Mouse (Mus musculus) MEL-GATA-1-ER (cell line): ENCODE measurements around the gene 2700097O09Rik.
"Not testable (repeated sequence)": the region's sequence is repeated elsewhere in the genome, so short reads cannot be mapped to it uniquely, and the experiment has no call there.

Experiments used
- DNase-seq: peaks from one replicate; pipeline ENCODE4 v3.0.0-alpha.2; 2012; ENCODE audit warnings: low read depth; ENCODE audit errors: extremely low read depth

The 2700097O09Rik gene

DNA sequence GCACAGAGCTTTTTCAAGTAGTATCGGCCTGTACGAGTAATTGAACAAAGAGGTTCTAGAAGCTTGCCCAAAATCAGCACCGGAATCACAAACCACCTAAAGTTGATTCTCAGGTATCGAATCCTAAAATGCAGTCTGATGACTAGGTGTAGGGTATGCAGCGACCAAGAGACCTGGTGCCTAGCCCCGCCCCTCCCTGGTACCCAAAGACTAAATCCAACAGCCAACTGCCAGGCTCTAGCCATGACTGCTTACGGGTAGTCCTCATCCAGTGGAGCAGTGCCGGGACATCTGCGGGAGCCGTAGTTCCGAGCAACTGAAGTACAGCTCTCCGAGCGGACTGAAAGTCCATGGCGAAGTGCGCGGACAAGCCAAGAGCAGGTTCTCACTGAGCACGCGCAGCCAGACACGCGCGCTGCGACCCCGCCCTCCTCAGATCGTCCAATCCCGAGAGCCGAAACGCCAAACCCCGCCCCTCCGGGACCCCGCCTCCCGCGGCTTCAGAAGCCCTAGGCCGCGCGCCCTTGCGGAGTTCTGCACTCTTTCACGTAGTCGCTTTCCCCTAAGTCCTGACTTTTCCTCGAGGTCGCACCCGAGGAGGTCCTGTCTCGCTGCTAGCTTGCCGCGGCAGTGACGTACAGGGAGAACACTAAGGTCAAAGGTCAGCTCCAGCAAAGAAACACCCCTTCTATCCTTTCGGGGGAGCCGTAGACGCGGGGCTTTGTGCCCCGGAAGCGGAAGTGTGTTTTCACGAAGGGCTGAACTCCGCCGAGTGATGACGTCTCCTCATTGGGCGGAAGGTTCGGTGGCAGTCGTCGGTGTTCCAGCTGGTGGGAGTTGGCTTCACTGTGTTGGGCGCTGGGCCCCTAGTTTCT, at the start of gene 2700097O09Rik, which contains the start of gene Srp54a:
2700097O09Rik (minus strand) TSS at position 385 of the 875 bp plus-strand sequence.
Srp54a (plus strand) TSS at position 537 of the 875 bp plus-strand sequence.
- peak; percentile 79 for DNase-seq

DNA sequence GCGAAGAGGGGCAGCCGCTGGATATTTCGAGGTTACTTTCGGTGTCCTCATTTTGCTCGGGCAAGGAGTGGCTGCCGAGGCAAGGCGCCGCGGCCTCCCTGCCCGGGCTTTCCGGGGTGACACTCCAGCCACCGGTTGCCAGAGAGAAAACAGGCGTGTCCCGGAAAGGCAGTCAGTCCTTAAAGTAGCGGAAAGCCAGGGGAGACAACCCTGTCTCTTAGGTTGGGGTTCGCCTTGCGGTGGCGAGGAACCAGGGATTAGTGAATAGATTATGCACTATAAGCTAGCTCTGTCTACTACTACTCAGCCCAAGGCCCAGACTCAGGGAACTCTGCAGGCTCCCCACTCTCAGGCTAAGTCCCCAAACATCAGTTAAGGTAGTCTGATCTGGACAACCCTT, 44.8 kb upstream of the 2700097O09Rik start:
- not testable (repeated sequence) for DNase-seq

DNA sequence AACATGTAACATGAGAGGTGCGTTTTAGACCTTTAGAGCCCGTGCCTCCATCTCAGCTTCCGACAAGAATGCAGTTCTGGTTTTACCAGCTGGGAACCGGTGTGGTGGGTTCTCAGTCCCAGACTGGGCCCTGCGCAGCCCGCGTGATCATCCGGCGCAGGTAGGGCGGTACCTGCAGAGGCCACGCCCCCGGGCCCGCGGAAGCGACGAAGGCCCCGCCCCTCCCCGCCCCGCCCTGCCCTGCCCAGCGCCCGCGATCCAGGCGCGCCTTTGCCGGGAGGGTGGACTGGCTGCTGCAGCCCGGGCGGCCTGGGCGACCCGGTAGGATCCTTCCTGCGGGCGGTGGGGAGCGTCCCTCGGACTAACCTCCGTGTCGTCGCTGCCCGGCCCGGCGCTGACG, 44.3 kb upstream of the 2700097O09Rik start, which contains the start of gene Fam177a:
Fam177a (plus strand) TSS at position 228 of the 400 bp plus-strand sequence.
- DNase-seq: not testable (repeated sequence)

DNA sequence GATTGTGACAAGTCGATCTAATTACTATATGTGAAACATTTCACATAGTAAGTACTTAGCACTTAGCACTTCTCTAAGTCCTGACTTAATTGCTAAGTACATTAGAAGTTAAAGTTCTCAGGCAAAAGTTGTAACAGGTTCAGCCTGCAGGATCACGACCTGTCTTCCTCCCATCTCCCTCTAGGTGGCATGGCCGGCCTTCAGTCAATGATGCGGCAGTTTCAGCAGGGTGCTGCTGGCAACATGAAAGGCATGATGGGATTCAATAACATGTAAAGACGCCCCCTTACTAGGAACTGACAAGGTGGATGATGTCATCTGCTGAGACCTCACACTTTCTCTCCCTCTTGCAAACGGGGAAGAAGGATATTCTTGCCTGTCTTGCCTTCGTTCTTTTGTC, 32.7 kb upstream of the 2700097O09Rik start:
- not testable (repeated sequence) for DNase-seq

DNA sequence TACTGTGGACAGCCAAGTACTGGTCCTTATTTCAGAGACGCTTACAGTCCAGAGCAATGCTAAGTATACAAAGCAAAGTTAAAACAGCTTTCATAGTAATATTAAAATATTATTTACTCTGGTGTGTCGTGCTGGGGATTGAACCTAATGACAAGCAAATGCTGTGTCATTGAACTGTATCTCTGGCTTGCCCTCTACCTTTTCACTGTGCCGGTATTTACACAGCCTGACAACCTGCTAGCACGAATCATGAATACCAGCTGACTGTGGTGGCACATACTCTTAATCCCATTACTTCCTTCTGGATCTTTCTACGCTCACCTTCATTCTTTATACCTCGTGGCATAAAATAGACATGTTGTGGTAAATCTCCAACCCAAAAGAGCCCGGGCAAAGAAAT, 12.2 kb upstream of the 2700097O09Rik start:
- DNase-seq: not testable (repeated sequence)

DNA sequence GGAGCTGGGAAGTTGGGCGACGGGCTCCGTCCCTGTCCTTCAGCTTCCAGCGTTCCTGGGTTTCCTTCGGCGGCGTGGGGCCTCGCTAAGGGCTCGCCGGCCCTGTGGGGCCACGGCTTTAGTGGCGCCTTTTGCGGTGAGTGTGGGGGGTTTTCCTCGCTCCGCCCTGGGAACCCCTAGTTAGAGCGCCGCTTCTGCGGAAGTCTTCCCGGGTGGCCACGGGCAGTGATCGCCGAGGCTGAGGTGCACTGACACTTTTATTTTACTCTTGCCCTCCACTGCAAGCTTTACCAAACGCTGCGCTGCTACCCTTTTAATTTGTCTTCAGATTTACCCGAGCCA, 662 bp upstream of the 2700097O09Rik start:
- DNase-seq: not testable (repeated sequence)

DNA sequence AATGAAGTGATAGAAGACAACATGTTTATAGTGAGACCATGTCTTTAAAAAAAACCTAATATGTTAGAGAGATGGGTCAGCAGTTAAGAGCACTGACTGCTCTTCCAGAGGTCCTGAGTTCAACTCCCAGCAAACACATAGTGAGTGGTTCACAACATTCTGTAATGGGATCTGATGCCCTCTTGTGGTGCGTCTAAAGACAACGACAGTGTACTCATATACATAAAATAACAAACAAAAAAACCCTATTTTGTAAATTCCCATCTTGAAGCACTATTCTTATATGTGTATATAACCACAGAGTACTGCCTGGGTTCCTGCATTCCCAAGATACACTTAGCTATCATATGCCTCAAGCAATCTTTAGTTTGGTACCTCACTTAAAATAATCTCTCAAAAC, 1.2 kb downstream of the 2700097O09Rik start:
- not testable (repeated sequence) for DNase-seq

DNA sequence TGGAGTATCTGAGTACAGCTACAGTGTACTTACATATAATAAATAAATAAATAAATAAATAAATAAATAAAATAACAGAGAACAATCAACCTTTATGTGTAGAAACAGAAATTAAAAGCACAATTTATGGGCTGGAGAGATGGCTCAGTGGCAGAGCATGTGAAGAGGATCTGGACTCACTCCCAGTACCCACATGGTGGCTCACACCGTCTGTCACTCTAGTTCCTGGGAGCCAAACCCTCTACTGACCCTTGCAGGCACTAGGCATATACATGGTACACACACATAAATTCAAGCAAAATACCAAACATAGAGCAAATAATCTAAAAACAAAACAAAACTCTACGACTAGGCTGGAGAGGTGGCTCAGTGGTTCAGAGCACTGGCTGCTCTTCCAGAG, 4.6 kb downstream of the 2700097O09Rik start:
- DNase-seq: no peak

DNA sequence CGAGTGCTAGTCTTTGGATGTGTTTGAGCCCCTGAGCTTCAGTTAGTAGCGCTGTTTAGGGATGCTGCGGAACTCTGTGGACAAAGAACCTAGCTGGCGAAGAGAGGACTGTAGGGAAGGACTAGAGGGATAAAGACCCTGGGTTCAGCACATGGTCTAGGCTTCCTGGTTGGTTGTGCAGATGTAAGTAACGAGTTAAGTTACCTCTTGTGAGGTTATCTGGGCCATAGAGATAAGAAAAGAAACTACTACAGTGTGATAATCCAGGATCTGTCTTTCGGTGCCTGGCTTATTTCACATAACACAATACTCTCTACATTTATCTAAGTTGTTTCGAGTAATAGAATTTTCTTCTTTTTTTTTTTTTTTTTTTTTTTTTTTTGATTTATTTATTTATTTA, 6.2 kb downstream of the 2700097O09Rik start:
- no peak for DNase-seq

DNA sequence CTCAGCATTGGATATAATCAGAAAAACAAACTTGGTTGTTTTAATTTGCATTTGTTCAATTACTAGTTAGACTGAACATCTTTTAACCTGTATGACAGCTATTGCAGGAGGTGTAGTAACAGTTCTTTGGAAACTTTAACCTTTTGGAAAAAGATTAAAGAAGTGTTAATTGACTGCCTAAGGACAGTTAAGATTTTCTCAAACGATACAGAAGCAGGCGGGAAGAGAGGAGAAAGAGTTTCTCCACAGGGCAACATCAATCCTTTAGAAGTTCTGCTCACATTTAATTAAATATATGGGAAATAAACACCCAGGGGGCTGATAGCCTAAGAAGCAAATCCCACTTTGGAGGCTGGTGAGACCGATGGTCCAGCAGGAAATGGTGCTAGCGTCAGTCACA, 7.4 kb downstream of the 2700097O09Rik start:
- no peak for DNase-seq

DNA sequence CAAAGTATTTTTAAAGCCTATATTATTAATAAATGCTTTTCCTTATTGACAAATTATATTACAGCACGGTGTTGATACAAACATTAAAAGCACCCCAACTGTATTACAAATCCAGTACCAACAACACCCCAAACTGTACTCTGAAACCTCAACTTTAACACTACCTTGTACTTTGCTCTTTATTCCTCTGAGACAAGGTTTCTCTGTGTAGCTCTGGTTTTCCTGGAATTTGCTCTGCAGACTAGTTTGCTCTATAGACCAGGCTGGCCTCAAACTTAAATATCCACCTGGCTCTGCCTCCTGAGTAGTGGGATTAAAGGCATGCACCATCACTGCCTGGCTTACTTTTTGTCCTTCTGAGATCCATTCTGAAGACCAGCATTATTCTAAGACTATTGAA, 17.8 kb downstream of the 2700097O09Rik start:
- DNase-seq: no peak

DNA sequence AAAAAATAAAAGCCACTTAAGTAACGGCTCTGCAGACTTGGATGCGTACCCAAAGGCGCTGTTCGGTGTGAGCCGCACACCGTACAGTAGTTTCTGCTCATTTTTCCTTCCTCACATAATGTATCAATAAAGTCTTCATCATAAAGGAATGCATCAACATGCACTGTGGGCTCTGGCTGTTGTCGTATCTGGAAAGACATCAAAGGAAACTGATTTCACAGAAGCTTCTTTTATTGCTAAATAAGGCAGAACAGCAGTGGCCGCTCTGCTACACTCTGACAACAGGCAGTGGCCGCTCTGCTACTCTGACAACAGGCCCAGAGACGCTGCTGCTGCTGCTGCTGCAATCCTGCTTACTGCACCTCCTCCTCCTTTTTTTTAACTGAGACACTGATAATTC, 18.9 kb downstream of the 2700097O09Rik start:
- no peak for DNase-seq

DNA sequence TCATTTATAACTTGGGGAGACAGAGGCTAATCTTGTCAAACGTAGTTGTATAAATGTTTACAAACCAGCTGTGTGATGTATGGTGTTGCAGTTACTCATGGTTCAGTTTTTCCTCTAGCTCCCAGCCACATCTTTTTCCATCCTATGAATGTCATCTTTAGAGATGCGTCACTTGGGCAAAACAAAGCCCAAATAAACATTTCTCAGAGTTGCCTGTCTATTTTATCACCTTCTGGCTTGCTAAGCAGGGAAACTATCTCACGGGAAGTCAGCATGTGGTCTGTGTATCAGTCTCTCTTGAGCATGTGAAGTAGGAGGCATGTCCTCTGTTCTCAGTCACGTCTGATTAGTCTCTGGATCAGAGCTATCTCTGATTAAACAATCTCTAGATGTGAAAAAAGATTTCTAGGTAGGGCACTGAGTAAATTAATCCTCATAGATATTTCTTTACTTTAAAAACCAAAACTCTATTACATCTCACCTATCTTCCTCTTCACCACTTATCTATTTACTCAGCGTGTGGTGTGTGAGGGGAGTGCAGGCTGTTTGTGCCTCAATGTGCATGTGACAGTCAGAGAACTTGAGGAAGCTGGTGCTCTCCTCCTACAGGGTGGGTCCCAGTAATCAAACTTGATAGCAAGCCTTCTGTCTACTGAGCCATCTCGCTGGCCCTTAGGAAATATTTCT, 19.6 kb downstream of the 2700097O09Rik start:
- DNase-seq: peak; percentile 71

DNA sequence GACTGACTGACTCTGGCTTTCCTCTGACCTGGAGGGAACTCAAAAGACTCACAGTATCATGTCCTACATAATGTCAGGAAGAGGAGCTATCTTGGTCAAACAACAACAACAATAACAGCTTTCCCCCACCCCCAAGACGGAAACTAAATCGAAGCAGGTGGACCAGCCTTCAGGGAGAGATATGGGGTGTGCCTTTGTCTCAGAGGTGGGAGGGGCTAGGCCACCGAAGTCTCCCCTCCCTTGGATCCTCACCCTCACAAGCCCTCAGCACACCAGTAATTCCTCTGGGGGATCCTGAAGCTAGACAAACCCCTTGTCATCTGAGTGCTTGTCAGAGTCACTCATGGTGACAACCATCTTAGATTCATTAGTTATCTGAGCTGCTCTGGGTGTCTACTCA, 20.1 kb downstream of the 2700097O09Rik start:
- no peak for DNase-seq

DNA sequence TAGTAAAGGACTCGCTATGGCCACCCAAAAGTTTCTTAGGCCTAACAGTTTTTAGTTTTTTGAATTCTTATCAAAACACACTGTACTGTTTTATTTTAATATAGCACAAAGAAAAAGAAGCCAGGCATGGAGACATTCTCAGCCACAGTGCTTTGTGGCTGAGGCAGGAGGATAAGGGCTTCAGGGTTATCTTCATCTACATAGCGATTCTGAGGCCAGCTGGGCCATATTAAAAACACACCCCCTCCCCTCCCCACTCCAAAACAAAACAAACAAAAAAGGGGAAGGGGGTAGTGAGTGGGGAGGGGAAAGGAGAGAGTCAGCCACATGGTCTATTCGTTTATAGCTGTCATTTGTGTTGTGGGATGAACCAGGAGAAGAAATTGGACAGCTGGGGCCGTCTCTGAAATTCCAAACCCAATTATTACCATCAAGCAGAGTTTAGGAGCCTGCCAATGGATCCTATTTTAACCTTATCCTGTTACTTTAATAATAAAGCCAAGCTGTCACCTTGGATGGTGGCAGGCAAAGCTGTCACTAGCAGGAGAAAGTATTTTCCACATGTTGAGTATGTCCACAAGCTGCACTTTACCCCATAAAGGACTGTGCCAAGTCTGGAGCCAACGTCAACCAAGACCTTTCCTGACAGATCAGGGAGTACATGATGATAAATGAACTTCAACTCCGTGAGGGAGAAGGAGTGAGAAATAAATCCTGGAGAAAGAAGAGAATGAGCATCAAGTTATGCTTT, 20.9 kb downstream of the 2700097O09Rik start:
- no peak for DNase-seq

DNA sequence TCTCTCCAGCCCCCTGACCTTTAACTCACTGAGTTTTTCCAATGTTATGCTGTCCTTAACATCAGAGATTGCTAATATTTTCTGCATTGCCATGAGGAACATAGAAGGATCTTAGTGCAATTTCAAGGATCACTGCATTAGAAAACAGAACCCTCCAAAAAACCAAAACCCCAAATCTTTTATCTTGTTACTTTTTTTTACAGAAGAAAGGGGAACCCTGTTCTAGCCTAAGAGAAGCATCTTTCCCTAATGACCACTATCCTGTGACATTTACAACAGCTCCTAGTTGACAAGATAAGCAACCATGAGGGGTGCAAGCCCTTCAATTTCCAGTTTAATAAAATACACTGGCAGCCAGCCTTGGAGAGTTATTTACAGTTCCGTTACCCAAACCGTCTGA, 23.2 kb downstream of the 2700097O09Rik start:
- DNase-seq: no peak

DNA sequence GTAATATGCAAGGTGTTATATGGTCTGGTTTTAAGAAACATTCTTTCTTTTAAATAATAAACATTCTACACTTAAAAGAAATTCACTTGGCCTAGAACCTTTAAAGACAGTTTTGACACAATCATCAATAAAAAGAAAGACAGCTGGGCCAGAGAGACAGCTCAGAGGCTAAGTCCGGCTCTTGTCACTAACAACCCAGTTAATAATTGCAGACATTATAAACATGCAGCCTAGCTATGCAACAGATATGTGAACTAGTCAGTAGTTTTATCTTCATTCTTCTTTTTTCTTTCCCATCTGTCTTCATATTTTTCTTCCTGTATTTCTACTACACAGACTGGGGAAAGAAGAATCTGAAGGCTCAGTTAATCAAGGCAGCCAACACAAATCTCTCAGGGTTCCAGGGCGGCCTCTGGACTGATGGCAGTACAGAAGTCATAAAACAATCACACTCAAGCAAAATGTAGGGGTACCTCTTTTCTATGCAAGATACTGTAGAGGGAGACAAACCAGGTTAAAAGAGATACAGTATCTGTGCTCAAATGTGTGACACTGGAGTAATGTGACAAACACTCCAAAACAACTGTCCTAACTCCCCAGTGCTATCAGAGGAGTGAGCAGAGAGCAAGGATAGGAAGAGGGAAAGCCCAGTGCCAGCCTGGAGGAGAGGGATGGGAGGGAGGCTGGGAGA, 25.2 kb downstream of the 2700097O09Rik start:
- DNase-seq: no peak

DNA sequence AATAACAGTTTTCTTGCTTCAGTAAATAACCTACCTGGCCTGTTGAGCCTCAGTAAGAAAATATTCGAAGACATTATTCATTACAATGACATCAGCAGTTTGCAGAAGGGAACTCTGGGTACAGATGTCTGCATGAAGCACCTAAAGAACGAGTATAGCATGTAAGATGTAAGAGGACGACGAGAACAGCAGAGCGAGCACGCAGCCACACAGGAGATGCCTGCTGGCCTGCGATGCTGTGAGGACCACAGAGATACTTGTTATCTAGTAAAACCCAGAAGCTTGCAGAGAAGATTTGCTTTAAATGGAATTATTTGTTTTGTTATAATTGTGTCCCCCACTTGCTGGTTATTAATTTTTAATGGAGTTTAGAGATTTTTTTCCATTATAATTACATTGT, 26.6 kb downstream of the 2700097O09Rik start:
- peak; percentile 32 for DNase-seq

DNA sequence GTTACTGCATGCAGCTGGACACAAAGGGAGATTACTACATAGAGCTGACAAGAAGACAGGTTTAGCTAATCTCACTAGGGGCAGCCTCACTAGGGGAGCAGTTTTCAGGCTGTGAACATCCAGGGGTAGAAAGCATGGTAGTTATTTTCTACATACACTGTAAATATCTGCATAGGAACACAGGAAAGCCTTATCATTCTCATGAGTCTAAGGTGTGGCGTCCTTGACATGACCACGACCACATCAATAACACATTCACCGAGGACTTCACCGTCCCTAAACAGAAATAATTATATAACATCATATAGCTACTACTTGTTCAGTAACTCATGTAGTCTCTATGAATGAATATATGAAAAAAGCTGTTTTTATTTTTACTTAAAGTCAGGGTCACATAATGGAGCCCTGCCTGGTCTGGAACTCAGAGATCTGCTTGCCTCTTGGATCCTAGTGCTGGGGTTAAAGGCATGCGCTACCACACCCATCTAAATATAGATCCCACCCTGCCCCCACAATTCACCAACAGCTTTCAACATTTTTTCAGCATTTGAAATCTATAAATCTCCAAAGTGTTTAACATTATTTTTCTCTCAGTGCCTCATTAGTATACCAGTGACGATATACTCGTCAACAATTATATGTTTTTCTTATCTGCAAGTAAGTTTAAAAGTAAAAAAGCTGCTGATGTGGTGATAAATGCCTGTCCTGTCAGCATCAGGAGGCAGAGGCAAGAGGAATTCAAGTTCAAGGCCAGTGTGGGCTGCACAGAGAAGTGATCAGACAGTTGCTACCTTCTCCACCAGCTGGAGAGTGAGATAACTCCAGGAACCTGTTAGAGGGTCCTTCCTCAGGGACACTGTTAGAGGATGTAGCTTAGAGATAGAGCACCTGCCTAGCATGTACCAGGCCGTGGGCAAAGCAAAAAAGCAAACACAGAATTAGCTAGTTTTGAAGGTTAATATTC, 28.4 kb downstream of the 2700097O09Rik start:
- peak; percentile 83 for DNase-seq
